Mouse (Mus musculus): ENCODE measurements around the gene Nectin4.

Gene Nectin4

GRCm38 (mm10) chr1:171412001-171412441 is 42.1 kb downstream of the Nectin4 start:
- DNase-seq (ENCODE audit: low spot score), result no peak

- DNase-seq (ENCODE audit: low spot score), result no peak
These were observed 42.5 kb downstream of the Nectin4 start for GRCm38 (mm10) chr1:171412446-171412845.

GRCm38 (mm10) chr1:171413608-171414007 is 43.7 kb downstream of the Nectin4 start:
- DNase-seq (ENCODE audit: low spot score), result no peak

GRCm38 (mm10) chr1:171418660-171419059 is 48.8 kb downstream of the Nectin4 start, which contains the start of gene Tstd1:
Tstd1 (plus strand) TSS chr1:171418872.
- DNase-seq (ENCODE audit: low spot score), result no peak

GRCm38 (mm10) chr1:171419291-171419882 is 49.5 kb downstream of the Nectin4 start:
- DNase-seq (ENCODE audit: low spot score), result no peak

GRCm38 (mm10) chr1:171419905-171420304 is 50.0 kb downstream of the Nectin4 start:
- DNase-seq (ENCODE audit: low spot score), result no peak

GRCm38 (mm10) chr1:171422504-171423095 is 52.7 kb downstream of the Nectin4 start:
- no peak for DNase-seq (ENCODE audit: low spot score)

GRCm38 (mm10) chr1:171424638-171425037 is 54.7 kb downstream of the Nectin4 start:
- DNase-seq (ENCODE audit: low spot score), result no peak

- peak; percentile 83 for DNase-seq (ENCODE audit: low spot score)
These were observed 55.2 kb downstream of the Nectin4 start for GRCm38 (mm10) chr1:171425126-171425525.

- DNase-seq (ENCODE audit: low spot score), result no peak
These were observed 62.3 kb downstream of the Nectin4 start for GRCm38 (mm10) chr1:171432158-171432557.

- no peak for DNase-seq (ENCODE audit: low spot score)
These were observed 65.5 kb downstream of the Nectin4 start for GRCm38 (mm10) chr1:171435288-171435814.

GRCm38 (mm10) chr1:171435974-171436373 is 66.1 kb downstream of the Nectin4 start:
- no peak for DNase-seq (ENCODE audit: low spot score)

- DNase-seq (ENCODE audit: low spot score), result peak; percentile 95
These were observed 67.5 kb downstream of the Nectin4 start, which contains the start of gene F11r for GRCm38 (mm10) chr1:171437264-171438013. F11r (plus strand) TSS chr1:171437535.

All from testis, postnatal 10 days (tissue).